Comparison of ENCODE assay signal across 24 mouse cellular contexts in the genomic region with DNA sequence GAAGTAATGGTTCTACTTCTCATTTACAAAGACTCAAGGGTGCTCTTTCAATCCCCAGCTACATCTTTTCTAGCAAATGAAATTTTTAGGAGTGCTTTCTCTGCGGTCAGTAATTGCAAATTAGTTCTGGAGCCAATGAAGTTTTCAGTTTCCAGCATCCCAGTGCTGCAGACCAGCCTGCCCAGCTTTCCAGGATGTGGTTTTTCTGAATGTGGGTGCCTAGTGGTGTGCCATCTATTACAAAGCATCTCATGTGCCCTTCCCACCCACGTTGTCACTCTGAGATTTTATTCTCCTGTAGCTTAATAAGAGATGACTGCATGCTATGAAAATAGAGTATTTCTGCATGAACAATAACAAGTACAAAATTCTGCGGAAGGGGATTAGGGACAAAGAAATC.
"Had no signal": no experiment of that assay in that cellular context is flagged by ENCODE, and none has a peak within 500 bp of the region (broad histone marks: within the 10 kb centered on the region; RNA-seq: fewer than 3 reads in every experiment).

No protein-coding gene starts in this region.

- ATAC-seq: hindbrain, embryonic 16.5 days; intestine, postnatal 0 days had no signal

- H3K36me3 ChIP-seq: heart, embryonic 10.5 days; heart, embryonic 13.5 days; heart, embryonic 15.5 days; hindbrain, embryonic 13.5 days; limb, embryonic 10.5 days; limb, embryonic 12.5 days; liver, embryonic 13.5 days had no signal

- H3K4me3 ChIP-seq: gastrocnemius, adult 2 months; heart, embryonic 10.5 days; heart, embryonic 13.5 days; heart, embryonic 15.5 days; hindbrain, embryonic 13.5 days; layer of hippocampus, adult 2 months; left cerebral cortex, adult 2 months; limb, embryonic 10.5 days; limb, embryonic 12.5 days; liver, embryonic 13.5 days had no signal

- H3K9me3 ChIP-seq: heart, embryonic 10.5 days; heart, embryonic 13.5 days; heart, embryonic 15.5 days; hindbrain, embryonic 13.5 days; limb, embryonic 10.5 days; limb, embryonic 12.5 days; liver, embryonic 13.5 days had no signal

- H3K4me1 ChIP-seq: heart, embryonic 10.5 days; heart, embryonic 13.5 days; heart, embryonic 15.5 days; hindbrain, embryonic 13.5 days; limb, embryonic 12.5 days; liver, embryonic 13.5 days had no signal

- DNase-seq: gastrocnemius, adult 2 months; gastrocnemius, postnatal 10 days; gastrocnemius, postnatal 25 days; heart, adult 18-20 months; heart, postnatal 14 days; heart, postnatal 36 days; kidney, adult 18-20 months; kidney, adult 8-10 months; kidney, postnatal 10 days; kidney, postnatal 25 days; kidney, postnatal 4 days; liver; liver, embryonic 13.5 days had no signal

- H3K27ac ChIP-seq: gastrocnemius, adult 2 months; heart, embryonic 10.5 days; heart, embryonic 13.5 days; heart, embryonic 15.5 days; hindbrain, embryonic 13.5 days; layer of hippocampus, adult 2 months; left cerebral cortex, adult 2 months; limb, embryonic 10.5 days; limb, embryonic 12.5 days; liver, embryonic 13.5 days had no signal

- H3K9ac ChIP-seq: heart, embryonic 13.5 days; heart, embryonic 15.5 days; hindbrain, embryonic 13.5 days; limb, embryonic 12.5 days; liver, embryonic 13.5 days had no signal

- H3K27me3 ChIP-seq: heart, embryonic 13.5 days; heart, embryonic 15.5 days; hindbrain, embryonic 13.5 days; limb, embryonic 12.5 days; liver, embryonic 13.5 days had no signal

- H3K4me2 ChIP-seq: heart, embryonic 13.5 days; heart, embryonic 15.5 days; hindbrain, embryonic 13.5 days; limb, embryonic 12.5 days; liver, embryonic 11.5 days; liver, embryonic 13.5 days had no signal
